ENCODE assay signal across 11 mouse cellular contexts in the genomic region with DNA sequence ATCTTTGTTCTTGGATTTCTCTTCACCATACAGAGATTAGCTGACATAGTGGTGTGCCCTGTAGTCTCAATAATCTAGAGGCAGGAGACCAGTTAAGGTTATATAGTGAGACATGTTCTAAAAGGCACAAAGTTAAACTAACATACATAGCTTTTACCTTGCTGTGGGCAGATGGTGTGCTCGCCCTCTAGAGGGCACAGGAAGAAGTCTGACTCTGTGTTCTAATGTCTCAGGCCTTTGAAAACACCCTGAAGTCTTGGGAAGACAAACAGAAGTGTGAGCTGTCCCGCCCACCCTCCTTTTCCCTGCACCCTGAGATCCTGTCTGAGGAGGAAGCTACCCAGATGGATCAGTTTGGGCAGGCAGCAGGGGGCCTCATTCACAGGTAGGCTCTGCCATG.
DNase-seq lines count a peak whose midpoint lies in the region; ATAC-seq and TF ChIP-seq lines count a peak whose summit lies in the region.
"Had no signal": no experiment of that assay in that cellular context is flagged by ENCODE, and none has a peak within 500 bp of the region (broad histone marks: within the 10 kb centered on the region; RNA-seq: fewer than 3 reads in every experiment).

No protein-coding gene starts in this region.

- peak; percentile 17 for DNase-seq in forebrain, embryonic 14.5 days (ENCODE audit: low spot score)
- no peak for DNase-seq in midbrain, postnatal 0 days (ENCODE audit: low spot score)
- DNase-seq in midbrain, embryonic 10.5 days (ENCODE audit: low spot score), result no peak
- DNase-seq in left cerebral cortex, postnatal 36 days (ENCODE audit: low spot score in 2 of 2), result no peak
- DNase-seq: gastrocnemius, postnatal 36 days; kidney, adult 18-20 months had no signal

- 54% methylated on average over 2 of the region's 2 CpGs for WGBS in forebrain, embryonic 14.5 days
- WGBS in forebrain, embryonic 12.5 days, result 55% methylated on average over 2 of the region's 2 CpGs
- WGBS in midbrain, postnatal 0 days, result 49% methylated on average over 2 of the region's 2 CpGs
- 55% methylated on average over 2 of the region's 2 CpGs for WGBS in midbrain, embryonic 10.5 days
- WGBS in bone marrow, adult 2 months, result 43% methylated on average over 2 of the region's 2 CpGs
- WGBS in olfactory bulb, adult 2 months, result 40% methylated on average over 2 of the region's 2 CpGs
- WGBS in neural tube, embryonic 15.5 days, result 57% methylated on average over 2 of the region's 2 CpGs

- no peak overlapping the region for H3K27ac ChIP-seq in forebrain, embryonic 14.5 days (ENCODE audit: low read depth, low read length)
- H3K27ac ChIP-seq in forebrain, embryonic 12.5 days, result no peak overlapping the region
- H3K27ac ChIP-seq in midbrain, postnatal 0 days (ENCODE audit: low read depth, low read length), result no peak overlapping the region
- H3K27ac ChIP-seq in midbrain, embryonic 10.5 days (replicated peaks), result no peak overlapping the region
- H3K27ac ChIP-seq in bone marrow, adult 2 months (ENCODE audit: control insufficient read depth, insufficient read depth, low read depth, low read length, poor library complexity), result no peak overlapping the region
- no peak overlapping the region for H3K27ac ChIP-seq in olfactory bulb, adult 2 months (ENCODE audit: insufficient read depth, low read depth, low read length)
- H3K27ac ChIP-seq in neural tube, embryonic 15.5 days (replicated peaks), result no peak overlapping the region
- H3K27ac ChIP-seq: limb, embryonic 15.5 days had no signal

- no peaks in the 10 kb centered on the region for H3K9me3 ChIP-seq in forebrain, embryonic 14.5 days (replicated peaks; ENCODE audit: control insufficient read depth, low read length)
- no peaks in the 10 kb centered on the region for H3K9me3 ChIP-seq in forebrain, embryonic 12.5 days
- no peaks in the 10 kb centered on the region for H3K9me3 ChIP-seq in midbrain, postnatal 0 days (ENCODE audit: low read length)
- no peaks in the 10 kb centered on the region for H3K9me3 ChIP-seq in midbrain, embryonic 10.5 days (replicated peaks)
- no peaks in the 10 kb centered on the region for H3K9me3 ChIP-seq in neural tube, embryonic 15.5 days (replicated peaks)
- H3K9me3 ChIP-seq: limb, embryonic 15.5 days had no signal

- H3K4me3 ChIP-seq in forebrain, embryonic 14.5 days (ENCODE audit: low read depth, low read length), result no peak overlapping the region
- H3K4me3 ChIP-seq in forebrain, embryonic 12.5 days (replicated peaks), result no peak overlapping the region
- H3K4me3 ChIP-seq in midbrain, postnatal 0 days (ENCODE audit: low read depth, low read length), result no peak overlapping the region
- no peak overlapping the region for H3K4me3 ChIP-seq in midbrain, embryonic 10.5 days
- no peak overlapping the region for H3K4me3 ChIP-seq in bone marrow, adult 2 months (replicated peaks; ENCODE audit: control insufficient read depth, low read depth, low read length)
- H3K4me3 ChIP-seq in olfactory bulb, adult 2 months (ENCODE audit: insufficient read depth, low read depth, low read length), result no peak overlapping the region
- H3K4me3 ChIP-seq in neural tube, embryonic 15.5 days (replicated peaks), result no peak overlapping the region
- H3K4me3 ChIP-seq: limb, embryonic 15.5 days had no signal

- H3K9ac ChIP-seq in forebrain, embryonic 14.5 days (ENCODE audit: low read length), result no peak overlapping the region
- no peak overlapping the region for H3K9ac ChIP-seq in forebrain, embryonic 12.5 days
- no peak overlapping the region for H3K9ac ChIP-seq in midbrain, postnatal 0 days (replicated peaks; ENCODE audit: low read length, poor library complexity, severe bottlenecking)
- no peak overlapping the region for H3K9ac ChIP-seq in neural tube, embryonic 15.5 days (replicated peaks)
- H3K9ac ChIP-seq: limb, embryonic 15.5 days had no signal

- H3K27me3 ChIP-seq in forebrain, embryonic 14.5 days (replicated peaks; ENCODE audit: control insufficient read depth, insufficient read depth, low read length), result no peaks in the 10 kb centered on the region
- H3K27me3 ChIP-seq in forebrain, embryonic 12.5 days, result no peaks in the 10 kb centered on the region
- H3K27me3 ChIP-seq in midbrain, postnatal 0 days (ENCODE audit: insufficient read depth, low read length), result no peaks in the 10 kb centered on the region
- no peaks in the 10 kb centered on the region for H3K27me3 ChIP-seq in midbrain, embryonic 10.5 days (ENCODE audit: low read depth, poor library complexity, severe bottlenecking)
- H3K27me3 ChIP-seq in neural tube, embryonic 15.5 days (replicated peaks), result no peaks in the 10 kb centered on the region
- H3K27me3 ChIP-seq: limb, embryonic 15.5 days had no signal

- H3K4me2 ChIP-seq in forebrain, embryonic 14.5 days (ENCODE audit: low read length), result no peak overlapping the region
- H3K4me2 ChIP-seq in forebrain, embryonic 12.5 days, result no peak overlapping the region
- no peak overlapping the region for H3K4me2 ChIP-seq in midbrain, postnatal 0 days (ENCODE audit: low read depth, low read length, poor library complexity, severe bottlenecking)
- no peak overlapping the region for H3K4me2 ChIP-seq in neural tube, embryonic 15.5 days
- H3K4me2 ChIP-seq: limb, embryonic 15.5 days had no signal

- no peak for TF ChIP-seq POLR2A in bone marrow, adult 2 months (IDR thresholded peaks at IDR 0.05; ENCODE audit: borderline replicate concordance, control insufficient read depth, low read depth, low read length)
- no peak for TF ChIP-seq POLR2A in olfactory bulb, adult 2 months (IDR thresholded peaks at IDR 0.05; ENCODE audit: insufficient read depth, low read depth, low read length)

- intact Hi-C loops in left cerebral cortex, postnatal 36 days (cut with DNase I), result no loop called here

- peak; percentile 66 for TF ChIP-seq CTCF in midbrain, postnatal 0 days (IDR thresholded peaks at IDR 0.05)
- peak; percentile 60 for TF ChIP-seq CTCF in bone marrow, adult 2 months (IDR thresholded peaks at IDR 0.05; ENCODE audit: control insufficient read depth, insufficient read depth, low read length)
- TF ChIP-seq CTCF in olfactory bulb, adult 2 months (IDR thresholded peaks at IDR 0.05; ENCODE audit: insufficient read depth, low read depth, low read length), result peak; percentile 18; the same call in 1 of the 2 replicates

- H3K4me1 ChIP-seq in forebrain, embryonic 14.5 days (ENCODE audit: control insufficient read depth, insufficient read depth, low read length), result no peaks in the 10 kb centered on the region
- H3K4me1 ChIP-seq in forebrain, embryonic 12.5 days, result no peaks in the 10 kb centered on the region
- no peaks in the 10 kb centered on the region for H3K4me1 ChIP-seq in midbrain, postnatal 0 days (ENCODE audit: insufficient read depth, low read length)
- H3K4me1 ChIP-seq in midbrain, embryonic 10.5 days, result no peaks in the 10 kb centered on the region
- H3K4me1 ChIP-seq in bone marrow, adult 2 months (ENCODE audit: control insufficient read depth, insufficient read depth, low read length), result no peaks in the 10 kb centered on the region; the same call in 1 of the 2 replicates
- peaks cover 11% of the 10 kb centered on the region for H3K4me1 ChIP-seq in olfactory bulb, adult 2 months (ENCODE audit: control insufficient read depth, insufficient read depth, low read length)
- no peaks in the 10 kb centered on the region for H3K4me1 ChIP-seq in neural tube, embryonic 15.5 days
- H3K4me1 ChIP-seq: limb, embryonic 15.5 days had no signal

- no peak for ATAC-seq in forebrain, embryonic 14.5 days
- ATAC-seq in forebrain, embryonic 12.5 days (ENCODE audit: low FRiP score), result no peak
- ATAC-seq in midbrain, postnatal 0 days (ENCODE audit: low FRiP score), result no peak
- ATAC-seq in neural tube, embryonic 15.5 days (ENCODE audit: low FRiP score), result no peak

- peaks cover 68% of the 10 kb centered on the region for H3K36me3 ChIP-seq in forebrain, embryonic 14.5 days (ENCODE audit: control insufficient read depth, insufficient read depth, low read length)
- peaks cover 91% of the 10 kb centered on the region for H3K36me3 ChIP-seq in forebrain, embryonic 12.5 days (replicated peaks)
- H3K36me3 ChIP-seq in midbrain, postnatal 0 days (ENCODE audit: insufficient read depth, low read length), result peaks cover 58% of the 10 kb centered on the region
- peaks cover 98% of the 10 kb centered on the region for H3K36me3 ChIP-seq in midbrain, embryonic 10.5 days
- peaks cover 78% of the 10 kb centered on the region for H3K36me3 ChIP-seq in neural tube, embryonic 15.5 days
